Mouse (Mus musculus) gastrocnemius, postnatal 4 days (tissue): ENCODE measurements around the gene Cyp4f40. TPM values are rescaled to one million over a fixed set of nuclear protein-coding genes. Genes with fewer than 3 reads are reported as not detected.
"Not testable (repeated sequence)": the region's sequence is repeated elsewhere in the genome, so short reads cannot be mapped to it uniquely, and the experiment has no call there.

Source experiments
- DNase-seq, 2 experiments: peaks; one replicate each; pipeline ENCODE4 v3.0.0; 2021 to 2022; ENCODE audit warnings: low spot score in 2 of 2, mixed read lengths in 2 of 2
- total RNA-seq, 2 experiments: library from RNA; stranded (reverse); gene quantifications; 2 replicates each; pipeline ENCODE4 v1.2.3; 2021

Cyp4f40 gene
- total RNA-seq, 2 experiments from 2014 or later, result not detected

DNA sequence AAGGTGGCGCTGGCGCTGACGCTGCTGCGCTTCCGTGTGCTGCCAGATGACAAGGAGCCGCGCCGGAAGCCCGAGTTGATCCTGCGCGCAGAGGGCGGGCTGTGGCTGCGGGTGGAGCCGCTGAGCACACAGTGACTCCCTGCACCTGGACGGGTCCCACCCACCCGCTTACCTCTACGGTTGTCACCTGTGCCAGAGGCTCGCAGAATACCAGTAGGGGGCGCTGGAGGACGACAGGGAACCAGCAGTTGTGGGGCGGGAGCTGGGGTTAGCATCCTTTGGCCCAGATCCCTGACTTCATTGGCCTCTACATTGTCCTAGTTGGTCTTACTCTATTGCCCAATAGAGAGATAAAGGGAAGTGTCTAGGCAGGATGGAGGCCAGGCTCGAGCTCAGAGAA, 44.1 kb downstream of the Cyp4f40 start:
- DNase-seq, result no peak

DNA sequence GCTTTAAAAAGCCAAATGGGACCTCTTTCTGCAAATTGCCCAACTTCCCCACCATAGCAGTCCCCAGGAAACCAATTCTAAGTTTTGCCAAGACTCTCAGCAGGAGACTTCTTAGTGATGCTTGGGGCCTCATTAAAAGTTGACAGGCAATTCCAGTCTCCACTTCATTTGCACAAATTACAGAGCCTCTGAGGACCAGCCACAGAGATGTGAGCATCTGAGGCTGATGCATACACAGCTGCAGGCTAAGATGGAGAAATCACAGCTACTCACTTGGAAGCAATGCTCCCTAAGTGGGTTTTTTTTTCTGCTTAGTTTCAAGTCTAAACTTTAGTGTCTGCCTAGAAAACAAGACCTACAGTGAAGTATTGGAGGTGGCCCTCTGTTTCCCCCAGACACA, 51.8 kb downstream of the Cyp4f40 start:
- not testable (repeated sequence) for DNase-seq

DNA sequence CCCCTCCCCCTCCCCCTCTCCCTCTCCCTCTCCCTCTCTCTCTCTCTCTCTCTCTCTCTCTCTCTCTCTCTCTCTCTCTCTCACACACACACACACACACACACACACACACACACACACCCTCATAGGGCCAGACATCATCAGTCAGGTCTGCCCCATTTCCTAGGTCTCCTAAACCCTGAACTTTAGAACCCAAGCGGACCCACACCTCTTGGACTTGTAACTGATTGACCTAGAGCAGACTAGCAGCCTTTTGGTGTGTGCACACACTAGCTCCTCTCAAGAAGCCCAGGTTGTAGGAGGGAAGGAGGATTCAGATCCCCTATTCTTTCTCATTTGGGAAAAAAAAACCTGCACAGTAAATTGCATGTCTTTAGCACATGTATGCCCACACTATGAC, 63.5 kb downstream of the Cyp4f40 start:
- DNase-seq, result not testable (repeated sequence)

- no peak for DNase-seq
Measured at GRCm38 (mm10) chr17:32722771-32723170, 64.1 kb downstream of the Cyp4f40 start.

GRCm38 (mm10) chr17:32726360-32726759, 67.7 kb downstream of the Cyp4f40 start:
- not testable (repeated sequence) for DNase-seq

Other genes starting within 250 kb of the Cyp4f40 start
- under 1 TPM in 1 of 2 experiments, not detected in 1; 0.60 TPM for gene Pglyrp2, start 234.7 kb upstream of the Cyp4f40 start, total RNA-seq
- not detected for gene Cyp4f39, start 206.2 kb upstream of the Cyp4f40 start, total RNA-seq
- gene Cyp4f17, start 152.8 kb upstream of the Cyp4f40 start, total RNA-seq, result 1 to 10 TPM; 2.1 to 3.3 TPM
- gene Cyp4f16, start 122.3 kb upstream of the Cyp4f40 start, total RNA-seq, result 1 to 10 TPM; 5.2 to 9.1 TPM
- not detected for gene Cyp4f37, start 37.6 kb upstream of the Cyp4f40 start, total RNA-seq
- gene Cyp4f15, start 26.7 kb downstream of the Cyp4f40 start, total RNA-seq, result not detected
- 10 to 100 TPM; 42.7 to 43.1 TPM for gene Zfp871, start 129.4 kb downstream of the Cyp4f40 start, total RNA-seq
- gene Zfp811, start 151.0 kb downstream of the Cyp4f40 start, total RNA-seq, result 1 to 10 TPM in 1 of 2 experiments, under 1 TPM in 1; 0.73 to 1.2 TPM
- 10 to 100 TPM in 1 of 2 experiments, 1 to 10 TPM in 1; 8.7 to 10.7 TPM for gene Zfp799, start 171.4 kb downstream of the Cyp4f40 start, total RNA-seq
- gene Zfp870, start 232.7 kb downstream of the Cyp4f40 start, total RNA-seq, result 10 to 100 TPM in 1 of 2 experiments, 1 to 10 TPM in 1; 7.4 to 10.4 TPM